Mouse (Mus musculus) liver, embryonic 11.5 days (tissue): ENCODE results near the gene F12. TPM values are rescaled to one million over a fixed set of nuclear protein-coding genes. Genes with fewer than 3 reads are reported as not detected.

Source experiments
- ATAC-seq: fragments of 200-750 bp; cut with Nextera tagmentation; replicated peaks from 2 replicates; pipeline ENCODE4 v1.8.0; 2017; ENCODE audit warnings: moderate number of reproducible peaks, mild to moderate bottlenecking, moderate TSS enrichment, moderate library complexity; ENCODE audit not compliant: low FRiP score
- DNase-seq: peaks from one replicate; pipeline ENCODE4 v3.0.0-alpha.2; 2017; ENCODE audit warnings: low spot score
- H3K27ac ChIP-seq: fragments of 300-500 bp; sonication (generic); 2 replicates; pipeline ENCODE4 v1.5.1; 2014; ENCODE audit warnings: mild to moderate bottlenecking, low read depth, low read length, control low read depth
- H3K27me3 ChIP-seq: fragments of 300-500 bp; sonication (generic); replicated peaks from 2 replicates; pipeline ENCODE4 v1.6.1; 2014; ENCODE audit warnings: low read length, mixed read lengths; ENCODE audit not compliant: control insufficient read depth, insufficient read depth
- H3K36me3 ChIP-seq: fragments of 300-500 bp; sonication (generic); 2 replicates; pipeline ENCODE4 v1.6.1; 2014; ENCODE audit warnings: mild to moderate bottlenecking, low read length, moderate library complexity, mixed read lengths; ENCODE audit not compliant: control insufficient read depth, insufficient read depth
- H3K4me1 ChIP-seq: fragments of 300-500 bp; sonication (generic); replicated peaks from 2 replicates; pipeline ENCODE4 v1.6.1; 2014; ENCODE audit warnings: low read length, mixed read lengths; ENCODE audit not compliant: control insufficient read depth, insufficient read depth
- H3K4me2 ChIP-seq: fragments of 300-500 bp; sonication (generic); 2 replicates; pipeline ENCODE4 v1.6.1; 2014; ENCODE audit warnings: mild to moderate bottlenecking, control low read depth, moderate library complexity
- H3K4me3 ChIP-seq: fragments of 300-500 bp; sonication (generic); 2 replicates; pipeline ENCODE4 v1.5.1; 2014; ENCODE audit warnings: low read depth, low read length, control low read depth
- H3K9ac ChIP-seq: fragments of 300-500 bp; sonication (generic); 2 replicates; pipeline ENCODE4 v1.6.1; 2014; ENCODE audit warnings: low read depth, low read length, control low read depth
- H3K9me3 ChIP-seq: fragments of 300-500 bp; sonication (generic); 2 replicates; pipeline ENCODE4 v1.6.1; 2016; ENCODE audit warnings: low read length, inconsistent platforms, mixed read lengths; ENCODE audit not compliant: control insufficient read depth
- WGBS: fragments of 180-500 bp; shearing (Covaris S2); extraction: QIAGEN DNeasy Blood & Tissue Kit; methylation state at CpG from one replicate; pipeline ENCODE4 v1.1.7; 2014; 5-methylcytosine and 5-hydroxymethylcytosine counted together
- polyA plus RNA-seq: library from polyadenylated mRNA; unstranded; fragments of >200 nt; fragmentation: Nextera tagmentation; extraction: Ambion mirVana; gene quantifications from 2 replicates; pipeline ENCODE4 v1.2.1, GENCODE M21; 2014

Gene F12
- polyA plus RNA-seq, 1 experiment from 2014 or later = 62.3 TPM

- peak; percentile 71 for ATAC-seq
- Histone ChIP-seq H3K4me3 (peak overlapping the region; percentile 67), H3K4me1 (peaks cover 17% of the 10 kb centered on the region), H3K27me3 (peaks cover 69% of the 10 kb centered on the region), H3K9me3 (no peaks in the 10 kb centered on the region), H3K4me2 (peak overlapping the region; percentile 100), H3K9ac (peak overlapping the region; percentile 62), H3K27ac (no peak overlapping the region), H3K36me3 (peaks cover 5% of the 10 kb centered on the region; the same call in 1 of the 2 replicates)
- 1% methylated on average over 54 of the region's 54 CpGs for WGBS
- peak; percentile 89 for DNase-seq
These were observed 44.7 kb upstream of the F12 start for GRCm38 (mm10) chr13:55471156-55471818.

GRCm38 (mm10) chr13:55470372-55470771, 43.8 kb upstream of the F12 start:
- Histone ChIP-seq H3K27ac (no peak overlapping the region), H3K9me3 (no peaks in the 10 kb centered on the region), H3K36me3 (no peaks in the 10 kb centered on the region), H3K4me3 (no peak overlapping the region), H3K4me2 (no peak overlapping the region), H3K27me3 (peaks cover 71% of the 10 kb centered on the region), H3K9ac (no peak overlapping the region), H3K4me1 (peaks cover 19% of the 10 kb centered on the region)
- DNase-seq (no peak), ATAC-seq (no peak)
- 78% methylated on average over 9 of the region's 9 CpGs for WGBS

- 51% methylated on average over 13 of the region's 13 CpGs for WGBS
- Histone ChIP-seq H3K9me3 (no peaks in the 10 kb centered on the region), H3K4me3 (no peak overlapping the region), H3K27ac (no peak overlapping the region), H3K9ac (no peak overlapping the region), H3K4me2 (no peak overlapping the region), H3K4me1 (peaks cover 28% of the 10 kb centered on the region), H3K27me3 (peaks cover 79% of the 10 kb centered on the region), H3K36me3 (no peaks in the 10 kb centered on the region)
- no peak for ATAC-seq
- no peak for DNase-seq
These were observed 42.4 kb upstream of the F12 start for GRCm38 (mm10) chr13:55468851-55469560.

- H3K27me3 ChIP-seq = peaks cover 53% of the 10 kb centered on the region
These were observed 39.3 kb upstream of the F12 start for GRCm38 (mm10) chr13:55465830-55466440.

GRCm38 (mm10) chr13:55465184-55465583, 38.6 kb upstream of the F12 start:
- H3K9ac ChIP-seq = no peak overlapping the region
- peak overlapping the region; percentile 53; the same call in 1 of the 2 replicates for H3K4me3 ChIP-seq
- DNase-seq (no peak), ATAC-seq (0 out of 2 replicates have a peak, but pooled peaks have one; percentile 27)
- peaks cover 3% of the 10 kb centered on the region; the same call in 1 of the 2 replicates for H3K36me3 ChIP-seq
- H3K27ac ChIP-seq = no peak overlapping the region
- peaks cover 17% of the 10 kb centered on the region for H3K4me1 ChIP-seq
- no peaks in the 10 kb centered on the region for H3K9me3 ChIP-seq
- peak overlapping the region; percentile 76 for H3K4me2 ChIP-seq
- WGBS = 31% methylated on average over 3 of the region's 3 CpGs
- peaks cover 45% of the 10 kb centered on the region for H3K27me3 ChIP-seq

More at GRCm38 (mm10) chr13:55465830-55466440, 39.3 kb upstream of the F12 start:
- Histone ChIP-seq H3K4me3 (no peak overlapping the region), H3K27ac (no peak overlapping the region), H3K9ac (no peak overlapping the region), H3K9me3 (no peaks in the 10 kb centered on the region), H3K36me3 (peaks cover 3% of the 10 kb centered on the region; the same call in 1 of the 2 replicates), H3K4me2 (peak overlapping the region; percentile 14; the same call in 1 of the 2 replicates), H3K4me1 (peaks cover 18% of the 10 kb centered on the region)
- no peak for DNase-seq
- 55% methylated on average over 5 of the region's 5 CpGs for WGBS
- no peak for ATAC-seq

GRCm38 (mm10) chr13:55464027-55464884, 37.7 kb upstream of the F12 start, which contains the start of gene Prr7:
Gene Prr7 (plus strand): TSS chr13:55464267.
- WGBS = 2% methylated on average over 81 of the region's 84 CpGs
- ATAC-seq = peak; percentile 19; the same call in 1 of the 2 replicates
- Histone ChIP-seq H3K4me3 (peak within 1 kb of the TSS; percentile 53), H3K4me1 (peaks cover 17% of the 10 kb centered on the region), H3K9ac (peak within 1 kb of the TSS; percentile 47), H3K27ac (no peak within 1 kb of the TSS), H3K4me2 (peak within 1 kb of the TSS; percentile 76), H3K36me3 (peaks cover 9% of the 10 kb centered on the region; the same call in 1 of the 2 replicates), H3K27me3 (peaks cover 36% of the 10 kb centered on the region), H3K9me3 (no peaks in the 10 kb centered on the region)
- peak; percentile 67 for DNase-seq

GRCm38 (mm10) chr13:55463399-55464026, 36.9 kb upstream of the F12 start:
- no peak overlapping the region for H3K27ac ChIP-seq
- H3K4me1 ChIP-seq = peaks cover 17% of the 10 kb centered on the region
- no peak for ATAC-seq
- H3K4me3 ChIP-seq = peak overlapping the region; percentile 53
- no peak overlapping the region for H3K9ac ChIP-seq
- no peaks in the 10 kb centered on the region for H3K9me3 ChIP-seq
- H3K36me3 ChIP-seq = peaks cover 16% of the 10 kb centered on the region
- H3K4me2 ChIP-seq = peak overlapping the region; percentile 76
- no peak for DNase-seq
- 15% methylated on average over 14 of the region's 14 CpGs for WGBS
- peaks cover 32% of the 10 kb centered on the region for H3K27me3 ChIP-seq
